Mouse (Mus musculus): ENCODE results near the gene Plcb3.

DNA sequence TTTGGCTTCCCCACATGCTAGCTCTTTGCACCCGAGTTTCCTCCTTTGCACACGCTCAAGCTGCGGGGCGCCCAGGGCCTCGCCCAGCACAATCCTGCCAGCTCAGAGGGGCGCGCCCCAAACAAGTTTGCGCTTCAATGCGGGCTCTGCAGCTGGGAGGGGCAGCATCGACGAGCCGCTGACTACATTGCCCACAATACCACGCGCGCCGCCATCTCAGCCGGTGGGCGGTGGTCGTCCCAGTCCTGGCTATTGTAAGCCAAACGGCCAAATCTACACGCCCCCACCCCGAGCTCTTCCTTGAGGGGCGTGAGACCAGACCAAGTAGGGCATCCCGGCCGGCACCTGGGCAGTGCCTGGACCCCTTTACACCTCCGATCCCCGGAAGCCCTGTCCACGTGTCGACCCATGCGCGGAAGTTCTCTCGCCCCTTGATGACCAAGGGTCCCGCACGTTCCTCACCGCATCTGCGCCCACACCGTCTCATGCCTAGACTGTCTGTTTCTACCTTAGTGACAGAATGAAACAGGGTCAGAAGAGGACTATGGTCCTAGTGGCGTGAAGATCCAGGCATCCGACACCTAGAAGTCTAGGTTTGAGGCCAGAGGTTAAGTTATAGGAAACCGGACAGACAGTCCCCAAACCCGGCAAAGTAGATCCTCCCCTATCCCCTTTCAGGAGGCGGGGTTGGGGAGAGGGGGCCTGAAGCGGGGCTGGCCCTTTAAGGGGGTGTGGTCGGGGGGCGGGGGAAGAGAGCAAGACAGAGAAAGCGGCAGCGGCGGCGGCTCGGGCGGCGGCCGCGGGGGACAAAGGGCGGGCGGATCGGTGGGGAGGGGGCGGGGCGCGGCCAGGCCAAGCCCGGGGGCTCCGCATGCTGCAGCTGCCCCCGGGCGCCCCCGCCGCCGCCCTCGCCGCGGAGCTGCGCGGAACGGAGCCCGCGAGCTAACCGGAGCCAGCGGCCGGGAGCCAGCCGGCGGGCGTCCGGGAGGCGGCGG, 1.8 kb downstream of the Plcb3 start, which contains the start of gene Ppp1r14b:
- TF ChIP-seq MYOG (IDR thresholded peaks at IDR 0.05; ENCODE audit: control insufficient read depth, extremely low read depth, insufficient read length): no peak
- peak; percentile 4 for TF ChIP-seq MAX (IDR thresholded peaks at IDR 0.05)
- no peak for TF ChIP-seq CTCF (IDR thresholded peaks at IDR 0.05; ENCODE audit: control insufficient read depth, insufficient read depth, insufficient read length)
- no peak for TF ChIP-seq MYOD1 (IDR thresholded peaks at IDR 0.05; ENCODE audit: control insufficient read depth, insufficient read length, low read depth)
